Mouse (Mus musculus) midbrain, embryonic 11.5 days (tissue): ENCODE measurements around the gene Mttp. TPM values are rescaled to one million over a fixed set of nuclear protein-coding genes. Genes with fewer than 3 reads are reported as not detected.

ENCODE experiments used
- ATAC-seq: fragments of 200-750 bp; cut with Nextera tagmentation; 2 replicates; pipeline ENCODE4 v1.8.0; 2017; ENCODE audit warnings: moderate TSS enrichment, moderate library complexity; ENCODE audit not compliant: low FRiP score
- DNase-seq: peaks from one replicate; pipeline ENCODE4 v3.0.0; 2015; ENCODE audit warnings: low spot score; ENCODE audit errors: missing footprints
- H3K27ac ChIP-seq: fragments of 300-500 bp; sonication (generic); 2 replicates; pipeline ENCODE4 v1.5.1; 2014; ENCODE audit warnings: low read depth, low read length
- H3K27me3 ChIP-seq: fragments of 300-500 bp; sonication (generic); 2 replicates; pipeline ENCODE4 v1.6.1; 2014; ENCODE audit warnings: mild to moderate bottlenecking, low read length, moderate library complexity, mixed read lengths; ENCODE audit not compliant: control insufficient read depth, insufficient read depth
- H3K36me3 ChIP-seq: fragments of 300-500 bp; sonication (generic); 2 replicates; pipeline ENCODE4 v1.6.1; 2014; ENCODE audit warnings: mild to moderate bottlenecking, low read length, moderate library complexity, mixed read lengths; ENCODE audit not compliant: control insufficient read depth, insufficient read depth
- H3K4me1 ChIP-seq: fragments of 300-500 bp; sonication (generic); 2 replicates; pipeline ENCODE4 v1.6.1; 2014; ENCODE audit warnings: low read length; ENCODE audit not compliant: control insufficient read depth, insufficient read depth
- H3K4me2 ChIP-seq: fragments of 300-500 bp; sonication (generic); 2 replicates; pipeline ENCODE4 v1.6.1; 2014; ENCODE audit warnings: mild to moderate bottlenecking, moderate library complexity
- H3K4me3 ChIP-seq: fragments of 300-500 bp; sonication (generic); 2 replicates; pipeline ENCODE4 v1.5.1; 2014; ENCODE audit warnings: low read depth, low read length
- H3K9ac ChIP-seq: fragments of 300-500 bp; sonication (generic); 2 replicates; pipeline ENCODE4 v1.6.1; 2014; ENCODE audit warnings: low read length
- H3K9me3 ChIP-seq: fragments of 300-500 bp; sonication (generic); 2 replicates; pipeline ENCODE4 v1.6.1; 2016; ENCODE audit warnings: low read length; ENCODE audit not compliant: control insufficient read depth
- WGBS: fragments of 180-500 bp; shearing (Covaris S2); extraction: QIAGEN DNeasy Blood & Tissue Kit; methylation state at CpG from one replicate; pipeline ENCODE4 v1.1.7; 2014; 5-methylcytosine and 5-hydroxymethylcytosine counted together
- polyA plus RNA-seq: library from polyadenylated mRNA; unstranded; fragments of >200 nt; fragmentation: Nextera tagmentation; extraction: Ambion mirVana; gene quantifications from 2 replicates; pipeline ENCODE4 v1.2.1, GENCODE M21; 2014

Mttp gene
- polyA plus RNA-seq, 1 experiment from 2014 or later, result 10.0 TPM

DNA sequence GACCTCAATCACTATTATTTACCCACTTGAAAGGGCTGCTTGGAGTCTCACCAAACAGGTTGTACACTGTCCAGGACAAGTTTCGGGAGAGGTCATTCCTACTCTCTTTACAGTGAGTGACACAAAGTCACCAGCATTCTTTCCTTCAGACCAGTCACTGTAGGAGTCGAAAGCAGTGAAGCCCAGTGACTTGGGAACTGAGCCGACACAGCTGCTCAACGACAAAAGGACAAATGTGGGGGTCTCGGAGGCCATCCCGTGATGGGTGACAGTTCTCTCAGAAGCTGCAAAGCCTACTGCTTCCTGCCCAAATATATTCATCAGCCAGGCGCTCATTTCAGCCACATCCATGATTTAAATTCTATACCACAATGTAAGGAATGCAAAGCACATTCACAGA, 87.8 kb downstream of the Mttp start:
- Histone ChIP-seq H3K9me3 (no peaks in the 10 kb centered on the region), H3K27ac (no peak overlapping the region), H3K27me3 (no peaks in the 10 kb centered on the region), H3K4me1 (0 out of 2 replicates have a peak, but pooled peaks cover 3% of the 10 kb centered on the region), H3K36me3 (no peaks in the 10 kb centered on the region), H3K9ac (no peak overlapping the region), H3K4me3 (no peak overlapping the region), H3K4me2 (no peak overlapping the region)
- DNase-seq (peak; percentile 77), ATAC-seq (no peak)
- WGBS, result 60% methylated on average over 7 of the region's 7 CpGs

DNA sequence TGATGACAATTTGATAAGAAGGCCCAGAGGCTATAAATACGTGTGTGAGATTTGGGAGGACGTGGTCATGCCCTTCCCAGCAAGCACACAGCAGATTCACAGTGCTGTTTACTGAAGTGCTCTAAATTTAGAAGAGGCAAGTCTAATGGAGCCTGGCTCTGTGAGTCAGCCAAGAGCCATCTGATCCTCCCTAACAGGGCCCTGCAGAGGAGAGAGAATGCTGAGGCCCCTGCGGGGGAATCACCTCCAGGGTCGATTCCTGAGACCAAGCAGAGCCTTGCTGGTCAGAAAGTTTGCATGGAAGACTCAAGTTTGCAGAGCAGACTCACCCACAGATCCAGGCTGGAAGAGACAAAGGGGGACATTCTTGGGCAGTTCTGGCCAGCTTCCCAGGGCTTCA, 90.8 kb downstream of the Mttp start:
- no peaks in the 10 kb centered on the region for H3K9me3 ChIP-seq
- no peak overlapping the region for H3K9ac ChIP-seq
- H3K27ac ChIP-seq, result no peak overlapping the region
- H3K27me3 ChIP-seq, result no peaks in the 10 kb centered on the region
- 0 out of 2 replicates have a peak, but pooled peaks cover 3% of the 10 kb centered on the region for H3K4me1 ChIP-seq
- no peak overlapping the region for H3K4me2 ChIP-seq
- DNase-seq (peak; percentile 59), ATAC-seq (no peak)
- H3K36me3 ChIP-seq, result no peaks in the 10 kb centered on the region
- no peak overlapping the region for H3K4me3 ChIP-seq
- WGBS, result 57% methylated on average over 4 of the region's 4 CpGs

DNA sequence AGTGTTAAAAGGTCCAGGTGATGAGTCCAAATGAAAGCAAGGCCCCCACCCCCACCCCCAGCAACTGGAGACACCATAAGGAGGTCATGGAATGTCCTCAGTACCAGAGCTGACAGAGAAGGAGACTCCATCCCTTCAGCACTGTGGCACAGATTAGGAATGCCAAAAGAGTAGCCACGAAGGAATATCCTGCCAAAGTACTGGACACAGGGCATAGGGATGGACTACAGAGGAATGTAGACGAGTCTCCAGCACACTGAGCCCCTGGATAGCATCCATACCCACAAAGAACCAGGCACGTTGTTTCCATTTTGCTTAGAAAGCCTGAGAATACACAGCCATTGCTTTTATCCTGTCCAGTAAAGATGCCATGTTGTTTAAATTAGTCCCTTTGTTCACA, 93.3 kb downstream of the Mttp start:
- no peak overlapping the region for H3K27ac ChIP-seq
- no peaks in the 10 kb centered on the region for H3K27me3 ChIP-seq
- no peak overlapping the region for H3K4me2 ChIP-seq
- H3K9ac ChIP-seq, result no peak overlapping the region
- no peaks in the 10 kb centered on the region for H3K36me3 ChIP-seq
- 78% methylated on average over 3 of the region's 3 CpGs for WGBS
- no peaks in the 10 kb centered on the region for H3K4me1 ChIP-seq
- H3K4me3 ChIP-seq, result no peak overlapping the region
- ATAC-seq (no peak), DNase-seq (peak; percentile 12)
- no peaks in the 10 kb centered on the region for H3K9me3 ChIP-seq

DNA sequence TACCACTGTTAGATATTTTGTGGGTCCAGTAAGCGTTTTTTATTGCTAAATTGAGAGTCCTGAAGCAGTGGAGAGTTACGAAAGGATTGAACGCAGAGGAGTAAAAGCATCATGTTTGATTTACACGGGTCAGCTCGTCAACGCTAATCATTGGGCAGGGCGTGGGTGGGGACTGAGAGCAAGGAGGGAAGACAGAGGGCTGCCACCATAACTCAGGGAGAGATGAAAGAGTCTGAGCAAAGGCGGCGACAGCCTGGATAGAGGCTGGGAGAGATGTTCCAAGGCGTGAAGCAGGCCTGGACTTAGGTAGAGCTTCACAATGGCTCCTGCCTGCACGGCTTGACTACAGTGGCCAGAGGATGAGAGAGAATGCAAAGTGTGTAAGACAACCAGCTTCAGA, 94.0 kb downstream of the Mttp start:
- 89% methylated on average over 11 of the region's 11 CpGs for WGBS
- Histone ChIP-seq H3K36me3 (no peaks in the 10 kb centered on the region), H3K4me1 (no peaks in the 10 kb centered on the region), H3K4me3 (no peak overlapping the region), H3K4me2 (no peak overlapping the region), H3K9ac (no peak overlapping the region), H3K9me3 (no peaks in the 10 kb centered on the region), H3K27me3 (no peaks in the 10 kb centered on the region), H3K27ac (no peak overlapping the region)
- no peak for ATAC-seq
- peak; percentile 26 for DNase-seq

DNA sequence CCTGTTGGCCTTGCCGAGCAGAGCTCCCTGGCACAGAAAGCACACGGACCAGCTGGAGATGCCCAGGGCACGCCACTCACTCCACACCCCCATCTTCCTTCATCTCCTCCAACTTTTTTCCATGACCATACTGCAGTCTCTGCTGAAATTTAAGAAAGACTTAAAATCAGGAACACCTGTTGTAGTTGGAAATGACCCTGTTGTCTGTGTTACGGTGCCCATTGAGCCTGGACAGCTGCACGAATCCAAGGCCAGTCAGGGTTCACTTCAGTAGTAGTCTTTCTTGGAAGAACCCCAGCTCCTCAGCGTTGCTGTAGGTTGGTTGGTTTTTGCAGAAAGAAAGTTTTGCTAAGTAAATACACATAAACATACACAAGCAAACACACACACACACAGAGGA, 95.2 kb downstream of the Mttp start:
- peak; percentile 53 for DNase-seq
- 88% methylated on average over 6 of the region's 6 CpGs for WGBS
- ATAC-seq, result no peak

DNA sequence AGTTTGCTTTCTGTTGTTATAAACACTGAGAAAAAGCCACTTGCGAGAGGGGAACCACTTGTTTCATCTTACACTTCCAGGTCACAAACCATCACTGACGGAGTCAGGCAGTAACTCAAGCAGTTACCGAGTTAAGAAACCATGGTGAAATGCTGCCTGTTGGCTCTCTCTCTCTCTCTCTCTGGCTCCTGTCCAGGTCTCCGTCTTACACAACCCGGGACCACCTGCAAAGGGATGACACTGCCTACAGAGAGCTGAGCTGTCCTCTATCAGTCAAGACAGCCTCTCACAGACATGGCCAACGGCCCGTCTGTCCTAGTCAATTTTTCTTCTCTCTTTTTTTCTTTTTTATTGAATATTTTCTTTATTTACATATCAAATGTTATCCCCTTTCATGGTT, 101.5 kb downstream of the Mttp start:
- Histone ChIP-seq H3K9me3 (no peaks in the 10 kb centered on the region), H3K9ac (no peak overlapping the region), H3K27me3 (no peaks in the 10 kb centered on the region), H3K36me3 (no peaks in the 10 kb centered on the region), H3K4me2 (no peak overlapping the region), H3K4me3 (no peak overlapping the region), H3K27ac (no peak overlapping the region), H3K4me1 (no peaks in the 10 kb centered on the region)
- DNase-seq, result peak; percentile 64
- WGBS, result 86% methylated on average over 7 of the region's 7 CpGs
- no peak for ATAC-seq

More for the DNA sequence above, 95.2 kb downstream of the Mttp start:
- Histone ChIP-seq H3K9me3 (no peaks in the 10 kb centered on the region), H3K27me3 (no peaks in the 10 kb centered on the region), H3K4me2 (no peak overlapping the region), H3K36me3 (no peaks in the 10 kb centered on the region), H3K27ac (no peak overlapping the region), H3K4me1 (no peaks in the 10 kb centered on the region), H3K4me3 (no peak overlapping the region), H3K9ac (no peak overlapping the region)

DNA sequence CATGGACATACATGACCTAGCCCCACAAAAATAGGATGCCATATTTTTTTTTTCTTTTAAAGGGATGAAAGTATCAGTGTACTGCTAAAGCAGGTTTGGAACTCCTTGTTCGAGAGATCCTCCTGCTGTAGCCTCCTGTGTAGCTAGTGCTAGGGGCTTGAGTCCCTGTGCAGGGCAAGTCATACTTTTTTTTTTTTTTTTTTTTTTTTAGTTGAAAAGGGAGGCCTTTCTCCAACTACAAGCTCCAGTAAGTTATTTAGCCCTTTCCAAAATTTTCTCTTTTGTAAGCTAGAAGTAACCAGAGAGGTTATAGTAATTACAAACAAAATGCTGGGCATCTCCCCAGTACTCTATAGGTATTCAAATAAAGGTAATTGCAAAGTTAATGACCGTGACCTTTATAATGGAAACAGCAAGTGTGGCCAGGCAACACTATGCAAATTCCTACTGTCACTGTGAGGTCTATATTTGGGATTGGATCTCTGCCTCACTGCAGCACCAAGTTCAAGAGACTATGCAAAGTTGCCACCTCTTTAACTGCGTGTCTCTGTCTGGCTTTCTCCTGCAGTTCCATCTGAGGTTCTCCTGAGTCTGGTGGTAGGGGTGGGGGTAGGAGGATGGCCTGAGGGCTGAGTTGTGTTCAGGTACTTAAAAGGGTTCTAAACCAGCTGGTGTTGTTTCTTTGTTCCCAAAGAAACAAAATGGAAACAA, 103.0 kb downstream of the Mttp start:
- no peaks in the 10 kb centered on the region for H3K36me3 ChIP-seq
- no peak overlapping the region for H3K27ac ChIP-seq
- H3K27me3 ChIP-seq, result no peaks in the 10 kb centered on the region
- no peaks in the 10 kb centered on the region for H3K9me3 ChIP-seq
- ATAC-seq (0 out of 2 replicates have a peak, but pooled peaks have one; percentile 9), DNase-seq (peak; percentile 79)
- no peak overlapping the region for H3K9ac ChIP-seq
- H3K4me2 ChIP-seq, result no peak overlapping the region
- WGBS, result 56% methylated on average over 3 of the region's 3 CpGs
- no peaks in the 10 kb centered on the region for H3K4me1 ChIP-seq
- no peak overlapping the region for H3K4me3 ChIP-seq

DNA sequence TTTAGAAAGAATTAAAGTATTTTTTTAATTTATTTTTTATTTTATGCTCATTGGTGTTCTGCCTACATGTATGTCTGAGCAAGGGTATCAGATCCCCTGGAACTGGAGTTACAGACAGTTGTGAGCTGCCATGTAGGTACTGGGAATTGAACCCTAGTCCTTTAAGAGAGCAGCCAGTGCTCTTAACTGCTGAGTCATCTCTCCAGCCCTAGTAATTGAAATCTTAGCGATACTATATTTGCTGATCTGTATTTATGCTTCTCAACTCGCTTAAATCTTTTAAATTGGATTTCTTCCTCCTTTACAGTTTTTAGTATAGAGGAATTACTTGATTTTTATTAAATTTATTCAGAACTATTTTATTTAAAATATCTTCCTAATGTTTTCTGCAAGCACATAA, 103.8 kb downstream of the Mttp start:
- Histone ChIP-seq H3K36me3 (no peaks in the 10 kb centered on the region), H3K4me3 (no peak overlapping the region), H3K4me2 (no peak overlapping the region), H3K27ac (no peak overlapping the region), H3K27me3 (no peaks in the 10 kb centered on the region), H3K9me3 (no peaks in the 10 kb centered on the region), H3K4me1 (no peaks in the 10 kb centered on the region), H3K9ac (no peak overlapping the region)
- WGBS, result 73% methylated on average over 2 of the region's 2 CpGs
- ATAC-seq (no peak), DNase-seq (no peak)
